Mouse (Mus musculus) lung, embryonic 14.5 days (tissue): Measurements from ENCODE around the gene Efnb3. TPM values are rescaled to one million over a fixed set of nuclear protein-coding genes. Genes with fewer than 3 reads are reported as not detected.
A peak's percentile ranks its signal among the peaks of the same experiment; 100 is the strongest.
"Not testable (repeated sequence)": the region's sequence is repeated elsewhere in the genome, so short reads cannot be mapped to it uniquely, and the experiment has no call there.

Experiments used
- ATAC-seq: fragments of 200-750 bp; cut with Nextera tagmentation; 2 replicates; pipeline ENCODE4 v1.8.0; 2017; ENCODE audit warnings: mild to moderate bottlenecking, moderate TSS enrichment, moderate library complexity; ENCODE audit not compliant: insufficient read depth
- DNase-seq: peaks from one replicate; pipeline ENCODE4 v3.0.0-alpha.2; 2015
- H3K27ac ChIP-seq: fragments of 300-500 bp; sonication (generic); 2 replicates; pipeline ENCODE4 v1.5.1; 2014; ENCODE audit warnings: low read depth, mild to moderate bottlenecking, moderate library complexity
- H3K27me3 ChIP-seq: fragments of 300-500 bp; sonication (generic); 2 replicates; pipeline ENCODE4 v1.6.1; 2014; ENCODE audit warnings: low read length, control low read depth; ENCODE audit not compliant: insufficient read depth
- H3K36me3 ChIP-seq: fragments of 300-500 bp; sonication (generic); 2 replicates; pipeline ENCODE4 v1.6.1; 2014; ENCODE audit warnings: control low read depth; ENCODE audit not compliant: insufficient read depth
- H3K4me1 ChIP-seq: fragments of 300-500 bp; sonication (generic); 2 replicates; pipeline ENCODE4 v1.6.1; 2014; ENCODE audit warnings: antibody characterized with exemption, control low read depth; ENCODE audit not compliant: insufficient read depth
- H3K4me2 ChIP-seq: fragments of 300-500 bp; sonication (generic); 2 replicates; pipeline ENCODE4 v1.6.1; 2014; ENCODE audit warnings: mild to moderate bottlenecking
- H3K4me3 ChIP-seq: fragments of 300-500 bp; sonication (generic); 2 replicates; pipeline ENCODE4 v1.5.1; 2014; ENCODE audit warnings: low read depth, low read length
- H3K9ac ChIP-seq: fragments of 300-500 bp; sonication (generic); 2 replicates; pipeline ENCODE4 v1.6.1; 2014
- H3K9me3 ChIP-seq: fragments of 300-500 bp; sonication (generic); 2 replicates; pipeline ENCODE4 v1.6.1; 2016; ENCODE audit warnings: low read depth, low read length, control low read depth
- CTCF ChIP-seq: IDR thresholded peaks from 2 replicates; pipeline ENCODE4 v1.5.1; 2016; ENCODE audit warnings: antibody characterized with exemption, low read depth
- WGBS: fragments of 180-500 bp; shearing (Covaris S2); extraction: QIAGEN DNeasy Blood & Tissue Kit; methylation state at CpG from one replicate; pipeline ENCODE4 v1.1.7; 2014; 5-methylcytosine and 5-hydroxymethylcytosine counted together
- polyA plus RNA-seq: library from polyadenylated mRNA; unstranded; fragments of >200 nt; fragmentation: Nextera tagmentation; extraction: Ambion mirVana; gene quantifications from 2 replicates; pipeline ENCODE4 v1.2.1, GENCODE M21; 2014

Efnb3 gene
- polyA plus RNA-seq, 1 experiment from 2014 or later = 2.8 TPM

DNA sequence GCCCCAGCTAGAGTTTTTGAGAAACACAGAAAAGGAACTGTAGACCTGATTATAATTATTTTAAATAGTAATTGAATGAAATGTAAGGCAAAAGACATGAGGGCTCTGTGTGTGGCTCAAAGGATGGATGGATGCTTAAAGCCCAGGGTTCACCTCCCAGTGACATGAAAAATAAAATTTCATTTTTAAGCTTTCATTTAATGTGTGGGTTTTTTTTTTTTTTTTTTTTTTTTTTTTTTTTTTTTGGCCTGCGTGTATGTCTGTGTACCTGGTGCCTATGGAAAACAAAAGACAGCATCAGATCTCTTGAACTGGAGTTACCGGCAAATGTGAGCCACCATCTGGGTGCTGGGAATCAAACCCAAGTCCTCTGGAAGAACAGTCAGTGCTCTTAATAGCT, 19.3 kb downstream of the Efnb3 start:
- no peak for ATAC-seq
- no peak overlapping the region for H3K9ac ChIP-seq
- no peak overlapping the region for H3K27ac ChIP-seq
- H3K36me3 ChIP-seq = no peaks in the 10 kb centered on the region
- TF ChIP-seq CTCF = no peak
- H3K27me3 ChIP-seq = no peaks in the 10 kb centered on the region
- no peak overlapping the region for H3K4me2 ChIP-seq
- 87% methylated on average over 2 of the region's 2 CpGs for WGBS
- no peaks in the 10 kb centered on the region for H3K4me1 ChIP-seq
- H3K9me3 ChIP-seq = no peaks in the 10 kb centered on the region
- no peak for DNase-seq
- H3K4me3 ChIP-seq = no peak overlapping the region

DNA sequence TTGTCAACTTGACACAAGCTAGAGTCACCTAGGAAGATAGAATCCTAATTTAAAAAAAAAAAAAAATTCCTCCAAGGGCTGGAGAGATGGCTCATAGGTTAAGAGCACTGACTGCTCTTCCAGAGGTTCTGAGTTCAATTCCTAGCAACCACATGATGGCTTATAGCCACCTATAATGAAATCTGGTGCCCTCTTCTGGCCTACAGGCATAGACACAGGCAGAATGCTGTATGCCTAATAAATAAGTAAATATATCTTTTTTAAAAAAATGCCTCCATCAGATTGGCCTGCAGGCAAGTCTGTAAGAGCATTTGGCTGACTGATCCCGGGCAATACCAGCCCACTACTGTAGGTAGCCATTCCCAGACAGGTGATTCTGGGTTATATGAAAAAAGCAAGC, 25.0 kb downstream of the Efnb3 start:
- H3K4me3 ChIP-seq = no peak overlapping the region
- H3K9me3 ChIP-seq = no peaks in the 10 kb centered on the region
- no peaks in the 10 kb centered on the region for H3K36me3 ChIP-seq
- H3K27me3 ChIP-seq = no peaks in the 10 kb centered on the region
- no peak for DNase-seq
- H3K4me2 ChIP-seq = no peak overlapping the region
- H3K9ac ChIP-seq = no peak overlapping the region
- H3K27ac ChIP-seq = no peak overlapping the region
- H3K4me1 ChIP-seq = no peaks in the 10 kb centered on the region
- 79% methylated on average over 1 of the region's 1 CpGs for WGBS
- no peak for ATAC-seq
- TF ChIP-seq CTCF = peak; percentile 30

DNA sequence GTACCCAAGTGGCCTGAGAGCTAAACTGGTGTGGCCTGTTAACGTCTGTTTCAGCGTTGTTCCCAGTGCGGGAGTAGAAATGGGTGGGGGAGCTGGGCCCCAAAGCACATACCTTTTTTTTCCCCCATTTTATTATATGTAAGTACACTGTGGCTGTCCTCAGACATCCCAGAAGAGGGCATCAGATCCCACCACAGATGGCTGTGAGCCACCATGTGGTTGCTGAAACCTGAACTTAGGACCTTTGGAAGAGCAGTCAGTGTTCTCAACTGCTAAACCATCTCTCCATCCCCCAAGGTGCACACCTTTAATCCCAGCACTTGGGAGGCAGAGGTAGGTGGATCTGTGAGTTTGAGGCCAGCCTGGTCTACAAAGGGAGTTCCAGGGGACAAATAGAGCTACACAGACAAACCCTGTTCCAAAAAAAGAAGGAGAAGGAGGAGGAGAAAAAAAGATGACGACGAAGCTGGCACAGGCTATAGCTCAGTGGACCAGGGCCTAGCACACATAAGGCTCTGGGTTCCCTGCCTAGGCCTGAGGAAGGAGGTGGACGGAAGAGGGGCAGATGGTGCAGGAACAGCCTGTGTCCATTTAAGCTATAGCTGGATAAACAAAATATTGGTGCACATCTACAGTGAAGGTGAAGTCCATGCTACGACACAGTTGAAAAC, 27.4 kb downstream of the Efnb3 start:
- TF ChIP-seq CTCF = 0 out of 2 replicates have a peak, but pooled peaks have one; percentile 9
- ATAC-seq (no peak), DNase-seq (peak; percentile 9)
- H3K9ac ChIP-seq = no peak overlapping the region
- no peak overlapping the region for H3K4me2 ChIP-seq
- no peaks in the 10 kb centered on the region for H3K9me3 ChIP-seq
- WGBS = 73% methylated on average over 7 of the region's 7 CpGs
- H3K4me1 ChIP-seq = no peaks in the 10 kb centered on the region
- no peak overlapping the region for H3K27ac ChIP-seq
- H3K36me3 ChIP-seq = no peaks in the 10 kb centered on the region
- no peaks in the 10 kb centered on the region for H3K27me3 ChIP-seq
- H3K4me3 ChIP-seq = no peak overlapping the region

DNA sequence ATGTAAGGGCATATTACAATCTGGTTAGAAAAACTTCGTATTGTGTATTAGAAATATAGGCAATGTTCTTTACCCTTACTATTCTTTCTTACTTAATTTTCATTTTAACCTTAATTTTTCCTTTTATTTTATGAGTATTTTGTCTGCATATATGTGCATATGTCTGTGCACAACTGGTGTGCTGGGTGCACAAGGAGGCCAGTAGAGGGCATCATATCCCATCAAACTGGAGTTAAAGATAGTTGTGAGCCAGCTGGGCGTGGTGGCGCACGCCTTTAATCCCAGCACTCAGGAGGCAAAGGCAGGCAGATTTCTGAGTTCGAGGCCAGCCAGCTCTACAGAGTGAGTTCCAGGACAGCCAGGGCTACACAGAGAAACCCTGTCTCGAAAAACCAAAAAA, 29.2 kb downstream of the Efnb3 start:
- H3K4me2 ChIP-seq, H3K9me3 ChIP-seq, H3K27me3 ChIP-seq, ATAC-seq, H3K4me1 ChIP-seq, H3K27ac ChIP-seq, DNase-seq, H3K9ac ChIP-seq, H3K36me3 ChIP-seq, H3K4me3 ChIP-seq: not testable (repeated sequence)
- WGBS = 87% methylated on average over 6 of the region's 6 CpGs
- TF ChIP-seq CTCF = 0 out of 2 replicates have a peak, but pooled peaks have one; percentile 5

DNA sequence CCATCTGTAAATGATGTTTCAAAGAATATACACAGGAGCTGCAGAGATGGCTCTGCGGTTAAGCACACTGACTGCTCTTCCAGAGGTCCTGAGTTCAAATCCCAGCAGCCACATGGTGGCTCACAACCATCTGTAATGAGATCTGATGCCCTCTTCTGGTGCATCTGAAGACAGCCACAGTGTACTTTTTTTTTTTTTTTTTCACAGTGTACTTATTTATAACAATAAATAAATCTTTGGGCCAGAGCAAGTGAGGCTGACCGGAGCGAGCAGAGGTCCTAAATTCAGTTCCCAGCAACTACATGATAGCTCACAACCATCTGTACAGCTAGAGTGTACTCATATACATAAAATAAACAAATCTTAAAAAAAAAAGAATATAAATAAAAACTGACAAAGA, 29.7 kb downstream of the Efnb3 start:
- not testable (repeated sequence) for H3K4me3 ChIP-seq, H3K36me3 ChIP-seq, ATAC-seq, H3K4me2 ChIP-seq, H3K27ac ChIP-seq, H3K9ac ChIP-seq, H3K27me3 ChIP-seq, DNase-seq, H3K4me1 ChIP-seq, H3K9me3 ChIP-seq
- 84% methylated on average over 3 of the region's 3 CpGs for WGBS

DNA sequence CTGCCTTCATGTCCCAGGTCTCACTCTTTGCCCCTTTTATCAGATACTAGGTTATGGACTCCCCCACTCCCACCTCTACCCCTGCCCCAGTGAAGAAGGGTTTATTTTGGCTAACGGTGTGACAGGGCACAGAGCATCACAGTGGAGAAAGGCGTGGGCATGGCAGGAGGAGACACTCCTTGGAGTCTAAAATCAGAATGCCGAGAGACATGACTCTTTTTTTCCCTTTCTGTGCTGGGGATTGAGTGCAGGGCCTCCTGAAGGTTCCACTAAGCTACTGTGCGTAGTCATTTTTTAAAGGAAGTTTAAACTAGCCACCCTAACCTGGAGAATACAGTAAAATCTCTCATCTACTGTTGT, 32.0 kb downstream of the Efnb3 start:
- Histone ChIP-seq H3K36me3 (no peaks in the 10 kb centered on the region), H3K27ac (no peak overlapping the region), H3K4me3 (no peak overlapping the region), H3K4me2 (no peak overlapping the region), H3K27me3 (no peaks in the 10 kb centered on the region), H3K9ac (no peak overlapping the region), H3K4me1 (no peaks in the 10 kb centered on the region), H3K9me3 (no peaks in the 10 kb centered on the region)
- TF ChIP-seq CTCF = no peak
- DNase-seq (no peak), ATAC-seq (no peak)
- WGBS = 82% methylated on average over 4 of the region's 4 CpGs

DNA sequence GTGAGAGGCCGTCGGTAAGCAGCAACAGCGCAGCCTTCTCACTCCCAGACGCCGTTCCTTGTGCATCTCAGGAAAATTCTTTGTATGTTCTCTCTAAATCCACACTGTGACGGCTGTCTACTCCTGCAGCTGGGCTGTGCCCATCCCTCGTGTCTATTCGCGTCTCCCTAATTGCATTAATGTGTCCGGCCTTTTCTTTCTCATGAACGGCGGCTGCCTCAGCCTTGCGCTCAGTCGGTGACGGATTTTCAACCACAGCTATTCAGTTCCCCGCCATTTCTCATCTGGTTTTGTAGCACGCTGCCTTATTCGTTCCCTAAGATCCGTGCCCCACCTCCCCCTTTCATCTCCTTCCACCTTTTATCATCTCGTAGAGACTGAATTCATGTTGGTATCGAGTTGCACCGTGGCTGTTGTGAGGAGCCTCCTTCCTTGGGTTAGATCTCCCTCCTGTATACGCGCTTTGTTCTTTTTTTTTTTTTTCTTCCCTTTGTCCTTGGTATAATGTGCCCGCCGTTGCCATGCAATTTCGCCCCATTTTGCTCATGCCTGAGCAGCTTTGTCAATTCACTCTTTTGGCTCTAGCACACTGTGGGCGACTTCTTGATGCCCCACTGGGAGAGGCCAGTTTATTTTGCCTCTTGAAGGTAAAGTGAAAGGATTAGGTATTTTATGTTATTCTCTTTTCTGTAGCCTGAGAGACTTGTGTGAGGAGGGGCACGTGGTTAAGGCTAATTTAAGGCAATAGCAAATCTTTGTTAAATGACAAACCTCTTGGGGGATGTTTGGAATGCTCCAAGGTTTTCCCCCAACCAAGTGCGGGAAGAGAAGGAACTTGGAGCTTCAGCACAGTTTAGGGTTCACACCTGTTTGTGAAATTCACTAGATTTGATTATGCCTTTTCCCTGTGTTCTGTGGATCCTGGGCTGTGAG, 32.6 kb downstream of the Efnb3 start:
- Histone ChIP-seq H3K4me2 (peak overlapping the region; percentile 54), H3K4me1 (no peaks in the 10 kb centered on the region), H3K9ac (peak overlapping the region; percentile 30), H3K27me3 (no peaks in the 10 kb centered on the region), H3K9me3 (no peaks in the 10 kb centered on the region), H3K27ac (no peak overlapping the region), H3K36me3 (no peaks in the 10 kb centered on the region), H3K4me3 (peak overlapping the region; percentile 16)
- 13% methylated on average over 30 of the region's 30 CpGs for WGBS
- ATAC-seq = no peak
- no peak for TF ChIP-seq CTCF
- DNase-seq = peak; percentile 60
